Mouse (Mus musculus) G1E (cell line): ENCODE measurements at regions not wholly inside any gene's neighbourhood (a gene's known extent, or its start where the extent isn't known, plus 50 kb on each side); places are given as distances from the start of the nearest gene placed in this dataset.
"Not testable (repeated sequence)": the region's sequence is repeated elsewhere in the genome, so short reads cannot be mapped to it uniquely, and the experiment has no call there.

Experiments used
- CTCF ChIP-seq: IDR thresholded peaks from 2 replicates; pipeline ENCODE4 v1.5.1; 2012; ENCODE audit warnings: low read depth, low read length, inconsistent platforms, mixed read lengths
- GATA1 ChIP-seq: IDR thresholded peaks from 2 replicates; pipeline ENCODE4 v1.6.1; 2012; ENCODE audit warnings: borderline replicate concordance, low read length, inconsistent platforms, mixed read lengths
- GATA2 ChIP-seq: IDR thresholded peaks from 2 replicates; pipeline ENCODE4 v1.6.1; 2012; ENCODE audit warnings: low read depth, low read length, inconsistent platforms, borderline replicate concordance
- TAL1 ChIP-seq: conservative IDR thresholded peaks from 2 replicates; pipeline ENCODE4 v1.6.1; 2012; ENCODE audit warnings: low read depth, low read length, inconsistent platforms, mixed read lengths

GRCm38 (mm10) chr2:79044804-79045203, 176.9 kb downstream of the Ube2e3 start:
- not testable (repeated sequence) for TF ChIP-seq CTCF, GATA1, TAL1, GATA2
